Mouse (Mus musculus) monocyte, adult 2 months (primary cell): Measurements from ENCODE around the gene Dbp.

Source experiments
- DNase-seq, 2 experiments: peaks; one replicate each; pipeline ENCODE4 v3.0.0; 2022; ENCODE audit warnings: low spot score in 2 of 2, low read depth in 1 of 2

Dbp gene

GRCm38 (mm10) chr7:45723781-45724180, 18.9 kb downstream of the Dbp start:
- DNase-seq, result no peak

DNA sequence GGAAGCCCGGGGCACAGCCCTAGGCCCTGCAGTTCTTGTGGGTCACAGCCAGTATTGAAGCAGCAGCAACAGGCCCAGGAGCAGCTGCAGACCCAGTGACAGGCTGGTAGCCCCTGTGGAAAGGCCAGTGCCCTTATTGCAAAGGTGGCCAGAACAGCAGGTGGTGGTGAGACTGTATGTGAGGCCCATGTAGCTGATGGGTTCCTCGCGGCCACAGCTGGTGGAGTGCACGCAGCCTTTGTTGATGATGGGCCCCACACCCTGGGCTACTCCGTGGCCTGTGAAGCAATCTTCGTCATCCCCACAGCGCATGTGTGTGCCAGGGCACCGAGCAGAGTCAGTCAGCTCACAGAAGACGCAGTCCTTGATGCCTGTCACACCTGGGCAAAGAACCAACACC, 20.3 kb downstream of the Dbp start:
- DNase-seq, result no peak

DNA sequence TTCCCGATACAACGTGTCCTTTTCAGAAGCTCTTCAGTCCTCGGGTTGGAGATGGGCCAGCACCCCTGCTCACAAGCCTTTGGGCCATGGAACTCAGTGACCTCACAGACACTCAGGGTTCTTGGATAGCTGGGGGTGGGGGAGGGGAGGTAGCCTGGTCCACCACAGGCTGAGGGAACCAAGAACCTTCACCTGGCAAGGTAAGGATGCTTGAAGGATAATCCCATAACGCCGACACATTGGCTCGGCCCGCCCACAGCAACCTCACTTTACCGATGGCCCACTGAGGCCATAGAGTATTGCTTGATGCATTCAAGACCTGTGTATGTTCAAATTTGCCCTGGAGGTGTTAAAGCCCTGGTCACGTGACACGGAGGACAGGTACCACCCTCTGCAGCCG, 20.8 kb downstream of the Dbp start, which contains the start of gene Spaca4:
Gene Spaca4 (minus strand): TSS at position 101 of the 400 bp plus-strand sequence.
- no peak for DNase-seq

DNA sequence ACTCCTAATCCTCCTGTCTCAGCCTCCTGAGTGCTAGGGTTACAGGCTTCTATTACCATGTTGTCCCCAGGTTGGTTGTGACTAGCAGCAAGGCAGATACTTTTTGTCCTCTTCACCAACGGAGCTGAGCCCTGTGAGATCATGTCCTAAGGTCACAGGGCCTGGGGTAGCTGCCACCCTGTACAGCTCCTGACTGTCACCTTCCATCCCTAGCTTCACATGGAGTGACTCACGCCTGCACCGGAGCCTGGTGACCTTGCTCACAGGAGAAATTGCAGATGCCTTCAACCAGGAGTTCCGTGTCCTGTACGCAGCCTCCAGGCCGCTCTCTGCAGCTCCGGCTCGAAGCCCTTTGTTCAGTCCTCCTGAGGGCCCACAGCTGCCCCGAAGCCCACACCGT, 21.5 kb downstream of the Dbp start:
- no peak for DNase-seq

GRCm38 (mm10) chr7:45727625-45728024, 22.7 kb downstream of the Dbp start:
- no peak for DNase-seq

- DNase-seq, result no peak
Observed at GRCm38 (mm10) chr7:45730727-45731431, 26.0 kb downstream of the Dbp start.

DNA sequence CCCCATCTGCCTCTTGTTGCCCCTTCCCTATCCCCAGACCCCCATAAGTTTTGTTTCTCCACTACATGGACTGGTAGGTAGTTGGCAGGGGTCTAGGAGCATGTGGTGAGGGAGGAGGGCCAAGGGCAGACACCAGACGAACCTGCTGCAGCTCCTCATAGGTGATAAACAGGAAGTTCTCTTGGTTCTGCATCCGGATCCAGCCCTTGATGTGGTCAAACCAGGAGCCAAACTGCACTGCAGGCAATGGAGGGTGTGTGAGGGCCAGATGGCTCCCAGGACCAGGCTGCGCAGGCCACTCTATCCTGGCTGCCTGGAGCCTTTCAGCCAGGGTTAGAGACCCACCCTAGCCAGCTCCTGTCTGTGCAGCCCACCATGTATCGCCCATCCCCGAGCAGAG, 28.6 kb downstream of the Dbp start:
- DNase-seq, result no peak

DNA sequence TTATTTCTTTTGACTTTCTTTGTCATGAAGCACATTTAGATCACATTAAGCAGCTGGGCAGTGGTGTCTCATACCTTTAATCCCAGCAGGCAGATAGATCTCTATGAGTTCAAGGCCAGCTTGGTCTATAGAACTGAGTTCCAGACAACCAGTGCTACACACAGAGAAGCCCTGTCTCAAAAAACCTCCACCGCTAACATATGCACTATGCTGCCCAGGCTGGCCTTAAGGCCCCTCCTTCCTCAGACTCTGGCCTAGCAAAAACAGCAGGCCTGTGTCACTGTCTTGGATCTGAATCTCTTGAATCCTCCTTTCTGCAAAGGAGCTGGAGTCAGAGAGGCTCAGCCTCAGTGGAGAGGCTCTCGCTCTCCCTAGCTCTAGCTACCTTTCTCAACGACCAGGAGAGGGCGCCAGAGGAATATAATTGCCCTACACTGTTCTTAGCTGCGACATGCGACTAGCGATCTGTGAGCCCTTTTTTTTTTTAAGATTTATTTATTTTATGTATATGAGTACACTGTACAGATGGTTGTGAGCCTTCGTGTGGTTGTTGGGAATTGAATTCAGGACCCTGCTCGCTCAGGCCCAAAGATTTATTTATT, 34.4 kb downstream of the Dbp start:
- peak in 1 of 2 experiments; percentile 61 for DNase-seq

DNA sequence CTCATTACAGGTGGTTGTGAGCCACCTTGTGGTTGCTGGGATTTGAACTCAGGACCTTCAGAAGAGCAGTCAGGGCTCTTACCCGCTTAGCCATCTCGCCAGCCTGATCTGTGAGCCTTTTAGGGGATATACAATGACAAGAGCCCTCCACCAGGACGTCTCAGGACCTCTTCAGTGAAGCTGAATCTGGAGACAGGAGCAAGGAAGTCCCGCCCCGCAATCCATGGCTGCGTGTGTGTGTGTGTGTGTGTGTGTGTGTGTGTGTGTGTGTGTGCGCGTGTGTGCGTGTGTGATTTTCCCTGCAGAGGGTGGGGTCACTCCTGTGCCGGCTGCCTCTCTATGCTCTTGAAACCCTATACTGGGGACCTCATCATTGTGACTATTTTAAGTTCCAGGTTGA, 34.9 kb downstream of the Dbp start:
- DNase-seq, result no peak

- no peak for DNase-seq
Observed at GRCm38 (mm10) chr7:45741308-45741707, 36.4 kb downstream of the Dbp start.

- DNase-seq, result no peak
Observed at GRCm38 (mm10) chr7:45741777-45742176, 36.9 kb downstream of the Dbp start.

DNA sequence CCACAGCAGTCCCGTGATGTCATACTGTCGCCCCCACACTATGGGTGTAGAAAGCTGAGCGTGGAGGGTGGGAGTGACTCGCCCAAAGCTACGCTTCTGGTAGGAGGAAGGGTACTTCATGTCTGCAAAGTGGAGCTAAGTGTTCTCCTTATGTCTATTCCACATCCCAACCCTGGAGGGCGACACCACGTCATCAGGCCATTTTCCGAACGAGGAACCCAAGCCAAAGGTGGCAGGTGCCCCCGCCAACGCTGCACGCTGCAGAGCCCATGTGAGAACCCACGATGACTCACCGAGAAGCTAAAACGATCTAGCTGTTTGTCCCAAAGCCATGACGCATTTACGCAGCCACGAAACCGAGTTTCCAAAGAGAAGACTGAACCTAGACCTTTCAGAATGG, 37.5 kb downstream of the Dbp start:
- no peak for DNase-seq

DNA sequence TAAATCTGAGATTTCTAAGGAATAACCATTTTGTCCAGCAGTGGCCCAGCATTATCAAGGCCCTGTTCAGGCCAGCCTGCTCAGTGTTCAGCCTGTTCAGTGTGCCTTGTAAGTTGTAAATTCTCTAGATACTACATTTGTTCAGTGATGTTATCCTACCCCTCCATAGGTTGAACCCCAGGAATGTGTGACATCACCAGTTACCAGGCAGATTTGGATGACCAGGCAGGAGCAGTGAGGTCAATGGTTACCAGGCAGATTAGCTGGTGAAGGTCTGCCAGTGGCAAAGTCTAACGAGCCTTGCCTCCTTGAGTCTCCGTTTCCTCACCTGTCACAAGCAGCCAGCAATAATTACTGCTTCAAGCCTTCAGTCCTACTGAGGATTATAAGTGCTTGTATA, 39.5 kb downstream of the Dbp start:
- DNase-seq, result peak; percentile 33 to 71

DNA sequence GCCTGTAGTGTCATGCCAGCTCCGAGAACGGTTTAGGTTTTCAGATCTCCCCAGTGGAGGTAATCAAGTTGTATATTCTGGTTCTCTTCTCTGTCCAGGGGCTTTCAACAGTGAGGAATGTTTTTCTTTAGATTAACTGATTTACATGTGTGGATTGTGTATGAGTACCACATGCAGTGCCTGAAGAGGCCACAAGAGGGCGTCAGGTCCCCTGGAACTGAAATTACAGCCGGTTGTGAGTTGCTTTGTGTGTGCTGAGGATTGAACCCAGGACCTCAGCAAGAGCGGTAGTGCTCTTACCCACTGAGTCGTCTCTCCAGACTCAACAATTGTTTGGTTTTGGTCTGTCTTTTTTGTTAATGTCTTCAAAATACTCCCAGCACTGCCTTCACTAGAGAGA, 41.6 kb downstream of the Dbp start:
- DNase-seq, result no peak

GRCm38 (mm10) chr7:45747450-45747849, 42.6 kb downstream of the Dbp start:
- DNase-seq, result no peak

GRCm38 (mm10) chr7:45748110-45748509, 43.2 kb downstream of the Dbp start:
- no peak for DNase-seq

GRCm38 (mm10) chr7:45749401-45749800, 44.5 kb downstream of the Dbp start:
- no peak for DNase-seq

DNA sequence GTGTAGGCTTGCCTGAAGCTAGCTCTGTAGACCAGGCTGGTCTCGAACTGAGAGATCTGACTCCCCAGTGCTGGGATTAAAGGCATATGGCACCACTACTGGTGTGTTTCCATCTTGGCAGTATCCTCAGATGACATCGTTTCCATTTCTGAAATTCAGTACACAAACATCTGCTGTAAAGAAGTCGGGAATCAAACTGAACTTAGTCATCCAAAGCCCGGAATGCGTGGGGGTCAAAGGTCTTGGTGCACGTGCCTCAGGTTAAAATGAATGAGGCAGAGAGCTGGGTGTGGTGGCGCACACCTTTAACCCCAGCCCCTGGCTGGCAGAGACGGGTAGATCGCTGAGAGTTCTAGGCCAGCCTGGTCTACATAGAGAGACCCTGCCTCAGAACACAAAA, 45.3 kb downstream of the Dbp start:
- DNase-seq, result no peak

- no peak for DNase-seq
Observed at GRCm38 (mm10) chr7:45755703-45756102, 50.8 kb downstream of the Dbp start.

- DNase-seq, result no peak
Observed at GRCm38 (mm10) chr7:45759400-45759799, 54.5 kb downstream of the Dbp start.
